Mouse (Mus musculus) kidney, embryonic 15.5 days (tissue): ENCODE results near the gene Col6a5. TPM values are rescaled to one million over a fixed set of nuclear protein-coding genes. Genes with fewer than 3 reads are reported as not detected.
A peak's percentile ranks its signal among the peaks of the same experiment; 100 is the strongest.

Experiments
- ATAC-seq: fragments of 200-750 bp; cut with Nextera tagmentation; replicated peaks from 2 replicates; pipeline ENCODE4 v1.8.0; 2017; ENCODE audit warnings: moderate TSS enrichment; ENCODE audit not compliant: low FRiP score
- H3K27ac ChIP-seq: fragments of 300-500 bp; sonication (generic); 2 replicates; pipeline ENCODE4 v1.5.1; 2015; ENCODE audit warnings: mild to moderate bottlenecking, inconsistent platforms
- H3K27me3 ChIP-seq: fragments of 300-500 bp; sonication (generic); 2 replicates; pipeline ENCODE4 v1.6.1; 2015; ENCODE audit warnings: inconsistent platforms
- H3K36me3 ChIP-seq: fragments of 300-500 bp; sonication (generic); 2 replicates; pipeline ENCODE4 v1.6.1; 2015; ENCODE audit warnings: inconsistent platforms
- H3K4me1 ChIP-seq: fragments of 300-500 bp; sonication (generic); 2 replicates; pipeline ENCODE4 v1.6.1; 2015; ENCODE audit warnings: inconsistent platforms
- H3K4me2 ChIP-seq: fragments of 300-500 bp; sonication (generic); 2 replicates; pipeline ENCODE4 v1.6.1; 2015; ENCODE audit warnings: moderate library complexity, mild to moderate bottlenecking, inconsistent platforms
- H3K4me3 ChIP-seq: fragments of 300-500 bp; sonication (generic); replicated peaks from 2 replicates; pipeline ENCODE4 v1.5.1; 2015; ENCODE audit warnings: mild to moderate bottlenecking, inconsistent platforms
- H3K9ac ChIP-seq: fragments of 300-500 bp; sonication (generic); 2 replicates; pipeline ENCODE4 v1.6.1; 2015; ENCODE audit warnings: mild to moderate bottlenecking, inconsistent platforms
- H3K9me3 ChIP-seq: fragments of 300-500 bp; sonication (generic); replicated peaks from 2 replicates; pipeline ENCODE4 v1.6.1; 2016; ENCODE audit warnings: inconsistent platforms
- WGBS: fragments of 180-500 bp; shearing (Covaris S2); methylation state at CpG from one replicate; pipeline ENCODE4 v1.1.7; 2015; ENCODE audit warnings: mixed read lengths; 5-methylcytosine and 5-hydroxymethylcytosine counted together
- polyA plus RNA-seq: library from polyadenylated mRNA; unstranded; fragments of >200 nt; fragmentation: Nextera tagmentation; extraction: Ambion mirVana; gene quantifications from 2 replicates; pipeline ENCODE4 v1.2.1, GENCODE M21; 2015

Gene Col6a5
- polyA plus RNA-seq, 1 experiment from 2014 or later, result 0.42 TPM

GRCm38 (mm10) chr9:105811458-105811857 lies 149.0 kb downstream of the Col6a5 start:
- Histone ChIP-seq H3K4me3 (no peak overlapping the region), H3K36me3 (no peaks in the 10 kb centered on the region), H3K9ac (no peak overlapping the region), H3K9me3 (no peaks in the 10 kb centered on the region), H3K4me1 (peaks cover 10% of the 10 kb centered on the region; the same call in 1 of the 2 replicates), H3K27ac (no peak overlapping the region), H3K4me2 (no peak overlapping the region), H3K27me3 (no peaks in the 10 kb centered on the region)
- WGBS, result 40% methylated on average over 7 of the region's 7 CpGs
- peak; percentile 43; the same call in 1 of the 2 replicates for ATAC-seq

GRCm38 (mm10) chr9:105808920-105809505 lies 151.4 kb downstream of the Col6a5 start:
- 83% methylated on average over 17 of the region's 17 CpGs for WGBS
- Histone ChIP-seq H3K36me3 (no peaks in the 10 kb centered on the region), H3K4me3 (no peak overlapping the region), H3K9ac (no peak overlapping the region), H3K4me1 (peaks cover 10% of the 10 kb centered on the region; the same call in 1 of the 2 replicates), H3K9me3 (no peaks in the 10 kb centered on the region), H3K27me3 (no peaks in the 10 kb centered on the region), H3K27ac (no peak overlapping the region), H3K4me2 (no peak overlapping the region)
- ATAC-seq, result no peak

Other genes starting within 250 kb of the Col6a5 start
- gene Col6a6, start 132.5 kb downstream of the Col6a5 start, polyA plus RNA-seq, result 1.2 and 2.0 TPM in 2 replicates
- 0.55 and 0.64 TPM in 2 replicates for gene Col6a4, start 136.1 kb upstream of the Col6a5 start, polyA plus RNA-seq
- 7.9 and 9.4 TPM in 2 replicates for gene Glyctk, start 197.5 kb upstream of the Col6a5 start, polyA plus RNA-seq
- 21.9 and 28.3 TPM in 2 replicates for gene Wdr82, start 210.3 kb upstream of the Col6a5 start, polyA plus RNA-seq
- gene Ppm1m, start 239.1 kb upstream of the Col6a5 start, polyA plus RNA-seq, result 49.0 and 55.1 TPM in 2 replicates
- 67.0 and 73.4 TPM in 2 replicates for gene Twf2, start 242.5 kb upstream of the Col6a5 start, polyA plus RNA-seq